In genomic region chr1:153045368-153045767, GRCm38 (mm10) we compare ENCODE assay signal across 10 mouse cellular contexts.
A peak's percentile ranks its signal among the peaks of the same experiment; 100 is the strongest.
DNase-seq lines count a peak whose midpoint lies in the region; ATAC-seq and TF ChIP-seq lines count a peak whose summit lies in the region.
"Had no signal": no experiment of that assay in that cellular context is flagged by ENCODE, and none has a peak within 500 bp of the region (broad histone marks: within the 10 kb centered on the region; RNA-seq: fewer than 3 reads in every experiment).

No protein-coding gene starts in this region.

- peak; percentile 56; the same call in 1 of the 2 replicates for ATAC-seq in cerebellum, adult (ENCODE audit: insufficient number of reproducible peaks, low FRiP score, low TSS enrichment)
- ATAC-seq: midbrain, embryonic 16.5 days had no signal

- TF ChIP-seq POLR2A in brain, embryonic 14.5 days (IDR thresholded peaks at IDR 0.05; ENCODE audit: borderline replicate concordance, extremely low read depth, insufficient read depth, insufficient read length, poor library complexity, severe bottlenecking), result no peak

- TF ChIP-seq CTCF in brain, embryonic 14.5 days (IDR thresholded peaks at IDR 0.05; ENCODE audit: borderline replicate concordance, extremely low read depth, insufficient read depth, insufficient read length), result no peak

- no peak for DNase-seq in cerebellum, postnatal 4 days (ENCODE audit: low spot score in 2 of 2)
- peak; percentile 19 to 37 for DNase-seq in left cerebral cortex, adult 18-20 months (ENCODE audit: low spot score in 2 of 2)
- no peak for DNase-seq in left cerebral cortex, postnatal 10 days (ENCODE audit: extremely low spot score in 1 of 2, low spot score in 2 of 2)
- peak; percentile 83 for DNase-seq in brain, embryonic 14.5 days (ENCODE audit: low read depth)
- DNase-seq in cerebellum, postnatal 25 days, result peak; percentile 66 to 72
- no peak for DNase-seq in adrenal gland, postnatal 36 days
- DNase-seq in testis, postnatal 10 days (ENCODE audit: low spot score), result no peak
- DNase-seq: liver, embryonic 13.5 days had no signal

- intact Hi-C loops in left cerebral cortex, postnatal 10 days (cut with DNase I), result no loop called here

Comparison
In these comparisons a context has a peak if more than half of its experiments do, and no peak if none do; other contexts are left out.
1. DNase-seq: peak in left cerebral cortex, adult 18-20 months (2 of 2), brain, embryonic 14.5 days (single experiment) and cerebellum, postnatal 25 days (2 of 2); none in cerebellum, postnatal 4 days (0 of 2), left cerebral cortex, postnatal 10 days (0 of 2), adrenal gland, postnatal 36 days (0 of 2) and testis, postnatal 10 days (single experiment).